Mouse (Mus musculus) C2C12 (cell line): ENCODE results near the gene Prkce. TPM values are rescaled to one million over a fixed set of nuclear protein-coding genes. Genes with fewer than 3 reads are reported as not detected.

Experiments used
- H3K27me3 ChIP-seq: one replicate; pipeline ENCODE4 v1.6.1; 2011; ENCODE audit not compliant: control insufficient read depth, insufficient read depth, insufficient read length
- H3K36me3 ChIP-seq: one replicate; pipeline ENCODE4 v1.6.1; 2011; ENCODE audit not compliant: control insufficient read depth, insufficient read depth
- H3K4me3 ChIP-seq: one replicate; pipeline ENCODE4 v1.5.1; 2011; ENCODE audit warnings: mild to moderate bottlenecking, control low read depth; ENCODE audit not compliant: poor library complexity, insufficient read depth, severe bottlenecking
- H3K79me2 ChIP-seq: one replicate; pipeline ENCODE4 v1.6.1; 2011; ENCODE audit not compliant: control insufficient read depth, insufficient read depth
- H3K79me3 ChIP-seq: one replicate; pipeline ENCODE4 v1.6.1; 2011; ENCODE audit warnings: low read depth, control low read depth
- H3ac ChIP-seq: one replicate; pipeline ENCODE3; 2011; ENCODE audit warnings: low read depth; ENCODE audit not compliant: control insufficient read depth, insufficient read length
- CEBPB ChIP-seq: IDR thresholded peaks from one replicate; pipeline ENCODE4 v1.6.1; 2011; ENCODE audit warnings: low read depth, mild to moderate bottlenecking, control low read depth, moderate library complexity
- CTCF ChIP-seq: IDR thresholded peaks from one replicate; pipeline ENCODE4 v1.5.1; 2011; ENCODE audit not compliant: control insufficient read depth, insufficient read depth, insufficient read length
- FOSL1 ChIP-seq: IDR thresholded peaks from one replicate; pipeline ENCODE4 v1.8.0; 2011; ENCODE audit warnings: mild to moderate bottlenecking, low read length; ENCODE audit not compliant: poor library complexity, insufficient read depth, severe bottlenecking
- MAX ChIP-seq: IDR thresholded peaks from one replicate; pipeline ENCODE4 v1.6.1; 2011; ENCODE audit warnings: mild to moderate bottlenecking, control low read depth
- MYOD1 ChIP-seq: IDR thresholded peaks from one replicate; pipeline ENCODE4 v1.6.1; 2011; ENCODE audit warnings: low read depth; ENCODE audit not compliant: control insufficient read depth, insufficient read length
- MYOG ChIP-seq: IDR thresholded peaks from one replicate; pipeline ENCODE4 v1.6.1; 2011; ENCODE audit not compliant: control insufficient read depth, insufficient read length; ENCODE audit errors: extremely low read depth
- USF1 ChIP-seq: IDR thresholded peaks from one replicate; pipeline ENCODE4 v1.6.1; 2011; ENCODE audit warnings: low read depth, mild to moderate bottlenecking, control low read depth, moderate library complexity
- polyA plus RNA-seq: library from polyadenylated mRNA; unstranded; fragments of >200 nt; fragmentation: generic; extraction: Trizol; gene quantifications from one replicate; pipeline ENCODE4 v1.2.1, GENCODE M21; 2012; ENCODE audit warnings: missing spikeins

Gene Prkce
- polyA plus RNA-seq, 1 experiment = 1.4 TPM

- H3K79me2 ChIP-seq = no peaks in the 10 kb centered on the region
- no peak overlapping the region for H3ac ChIP-seq
- no peaks in the 10 kb centered on the region for H3K27me3 ChIP-seq
- H3K79me3 ChIP-seq = no peaks in the 10 kb centered on the region
- H3K4me3 ChIP-seq = no peak overlapping the region
- TF ChIP-seq CTCF = no peak
- TF ChIP-seq MAX = no peak
- TF ChIP-seq MYOG = no peak
- no peak for TF ChIP-seq CEBPB
- no peak for TF ChIP-seq MYOD1
- no peak for TF ChIP-seq FOSL1
- no peaks in the 10 kb centered on the region for H3K36me3 ChIP-seq
These were observed 75.5 kb downstream of the Prkce start for GRCm38 (mm10) chr17:86243109-86243527.

- no peaks in the 10 kb centered on the region for H3K79me2 ChIP-seq
These were observed 76.8 kb downstream of the Prkce start for GRCm38 (mm10) chr17:86244397-86244796.

GRCm38 (mm10) chr17:86248832-86249231, 81.2 kb downstream of the Prkce start:
- H3K27me3 ChIP-seq = no peaks in the 10 kb centered on the region
- no peaks in the 10 kb centered on the region for H3K79me2 ChIP-seq
- no peak overlapping the region for H3K4me3 ChIP-seq
- TF ChIP-seq MYOG = no peak
- no peak for TF ChIP-seq MYOD1
- no peak for TF ChIP-seq MAX
- no peak for TF ChIP-seq FOSL1
- no peak for TF ChIP-seq CEBPB
- TF ChIP-seq CTCF = no peak
- TF ChIP-seq USF1 = no peak
- no peaks in the 10 kb centered on the region for H3K36me3 ChIP-seq
- H3K79me3 ChIP-seq = no peaks in the 10 kb centered on the region
- H3ac ChIP-seq = no peak overlapping the region

More at GRCm38 (mm10) chr17:86244397-86244796, 76.8 kb downstream of the Prkce start:
- no peaks in the 10 kb centered on the region for H3K79me3 ChIP-seq
- H3ac ChIP-seq = no peak overlapping the region
- TF ChIP-seq USF1 = no peak
- no peak for TF ChIP-seq CEBPB
- no peak for TF ChIP-seq FOSL1
- TF ChIP-seq MYOG = no peak
- no peak for TF ChIP-seq MYOD1
- no peaks in the 10 kb centered on the region for H3K27me3 ChIP-seq
- no peaks in the 10 kb centered on the region for H3K36me3 ChIP-seq
- no peak overlapping the region for H3K4me3 ChIP-seq

- H3K36me3 ChIP-seq = no peaks in the 10 kb centered on the region
- H3K27me3 ChIP-seq = no peaks in the 10 kb centered on the region
- H3K79me3 ChIP-seq = no peaks in the 10 kb centered on the region
- H3ac ChIP-seq = no peak overlapping the region
- TF ChIP-seq CTCF = no peak
- no peak for TF ChIP-seq MYOD1
- no peak for TF ChIP-seq USF1
- no peak for TF ChIP-seq MYOG
- no peak for TF ChIP-seq FOSL1
- no peak for TF ChIP-seq CEBPB
- TF ChIP-seq MAX = no peak
- H3K79me2 ChIP-seq = no peaks in the 10 kb centered on the region
- H3K4me3 ChIP-seq = no peak overlapping the region
These were observed 82.2 kb downstream of the Prkce start for GRCm38 (mm10) chr17:86249499-86250405.

- Histone ChIP-seq H3K79me2 (no peaks in the 10 kb centered on the region), H3ac (no peak overlapping the region), H3K36me3 (no peaks in the 10 kb centered on the region), H3K4me3 (no peak overlapping the region), H3K79me3 (no peaks in the 10 kb centered on the region), H3K27me3 (no peaks in the 10 kb centered on the region)
- TF ChIP-seq FOSL1 = no peak
- TF ChIP-seq CTCF = no peak
- no peak for TF ChIP-seq MYOG
- no peak for TF ChIP-seq CEBPB
- no peak for TF ChIP-seq USF1
- TF ChIP-seq MYOD1 = no peak
These were observed 82.9 kb downstream of the Prkce start for GRCm38 (mm10) chr17:86250406-86250905.

GRCm38 (mm10) chr17:86253884-86254283, 86.3 kb downstream of the Prkce start:
- H3K4me3 ChIP-seq = no peak overlapping the region
- no peaks in the 10 kb centered on the region for H3K79me3 ChIP-seq
- no peaks in the 10 kb centered on the region for H3K36me3 ChIP-seq
- H3K27me3 ChIP-seq = no peaks in the 10 kb centered on the region
- TF ChIP-seq MYOG (no peak), CTCF (no peak), USF1 (no peak), FOSL1 (no peak), CEBPB (no peak), MYOD1 (no peak), MAX (no peak)
- H3ac ChIP-seq = no peak overlapping the region
- H3K79me2 ChIP-seq = no peaks in the 10 kb centered on the region
